10 mouse cellular contexts compared by ENCODE assay signal in genomic region chr2:154655878-154656414, GRCm38 (mm10). TPM values are rescaled to one million over a fixed set of nuclear protein-coding genes. Genes with fewer than 3 reads are reported as not detected.
DNase-seq lines count a peak whose midpoint lies in the region; ATAC-seq and TF ChIP-seq lines count a peak whose summit lies in the region.
"Had no signal": no experiment of that assay in that cellular context is flagged by ENCODE, and none has a peak within 500 bp of the region (broad histone marks: within the 10 kb centered on the region; RNA-seq: fewer than 3 reads in every experiment).

No protein-coding gene starts in this region.

- no peaks in the 10 kb centered on the region for H3K27me3 ChIP-seq in forebrain, embryonic 10.5 days (ENCODE audit: poor library complexity, severe bottlenecking)
- H3K27me3 ChIP-seq in forebrain, postnatal 0 days (ENCODE audit: insufficient read depth, low read length), result no peaks in the 10 kb centered on the region
- H3K27me3 ChIP-seq in liver, embryonic 11.5 days (replicated peaks; ENCODE audit: control insufficient read depth, insufficient read depth, low read length), result no peaks in the 10 kb centered on the region
- no peaks in the 10 kb centered on the region for H3K27me3 ChIP-seq in limb, embryonic 11.5 days (ENCODE audit: control insufficient read depth, insufficient read depth, low read length)
- no peaks in the 10 kb centered on the region for H3K27me3 ChIP-seq in neural tube, embryonic 14.5 days (ENCODE audit: control insufficient read depth, insufficient read depth, low read length)

- no peak overlapping the region for H3K9ac ChIP-seq in forebrain, postnatal 0 days
- H3K9ac ChIP-seq in liver, embryonic 11.5 days (ENCODE audit: low read depth, low read length), result peak overlapping the region; percentile 53; the same call in 1 of the 2 replicates
- no peak overlapping the region for H3K9ac ChIP-seq in limb, embryonic 11.5 days (ENCODE audit: low read length)
- H3K9ac ChIP-seq in neural tube, embryonic 14.5 days (replicated peaks; ENCODE audit: low read depth, low read length), result peak overlapping the region; percentile 89; the same call in 1 of the 2 replicates

- no peak for ATAC-seq in forebrain, postnatal 0 days
- no peak for ATAC-seq in liver, embryonic 11.5 days (replicated peaks; ENCODE audit: low FRiP score)
- no peak for ATAC-seq in limb, embryonic 11.5 days (ENCODE audit: insufficient number of reproducible peaks, low FRiP score, low TSS enrichment, low read depth)
- no peak for ATAC-seq in neural tube, embryonic 14.5 days (ENCODE audit: low read depth)
- ATAC-seq in erythroid progenitor cell, adult 5-6 weeks (replicated peaks; ENCODE audit: low FRiP score, poor library complexity, severe bottlenecking), result no peak

- TF ChIP-seq CTCF in forebrain, postnatal 0 days (IDR thresholded peaks at IDR 0.05; ENCODE audit: low read depth), result no peak

- no peak overlapping the region for H3K4me2 ChIP-seq in forebrain, postnatal 0 days (ENCODE audit: low read depth)
- peak overlapping the region; percentile 62 for H3K4me2 ChIP-seq in liver, embryonic 11.5 days
- peak overlapping the region; percentile 0; the same call in 1 of the 2 replicates for H3K4me2 ChIP-seq in limb, embryonic 11.5 days (ENCODE audit: low read depth, severe bottlenecking)
- H3K4me2 ChIP-seq in neural tube, embryonic 14.5 days (ENCODE audit: low read depth, low read length), result peak overlapping the region; percentile 48; the same call in 1 of the 2 replicates

- H3K27ac ChIP-seq in forebrain, embryonic 10.5 days, result peak overlapping the region; percentile 92
- H3K27ac ChIP-seq in forebrain, postnatal 0 days (ENCODE audit: low read depth, low read length), result no peak overlapping the region
- H3K27ac ChIP-seq in liver, embryonic 11.5 days (ENCODE audit: low read depth, low read length), result peak overlapping the region; percentile 37; the same call in 1 of the 2 replicates
- H3K27ac ChIP-seq in limb, embryonic 11.5 days (replicated peaks; ENCODE audit: low read depth, low read length), result no peak overlapping the region
- H3K27ac ChIP-seq in neural tube, embryonic 14.5 days (ENCODE audit: low read depth, low read length), result no peak overlapping the region

- H3K9me3 ChIP-seq in forebrain, embryonic 10.5 days, result no peaks in the 10 kb centered on the region
- H3K9me3 ChIP-seq in forebrain, postnatal 0 days (ENCODE audit: low read length), result no peaks in the 10 kb centered on the region
- no peaks in the 10 kb centered on the region for H3K9me3 ChIP-seq in liver, embryonic 11.5 days (ENCODE audit: control insufficient read depth, low read length)
- no peaks in the 10 kb centered on the region for H3K9me3 ChIP-seq in limb, embryonic 11.5 days (ENCODE audit: control insufficient read depth, low read length)
- H3K9me3 ChIP-seq in neural tube, embryonic 14.5 days (ENCODE audit: control insufficient read depth, low read length), result no peaks in the 10 kb centered on the region

- peak overlapping the region; percentile 76 for H3K4me3 ChIP-seq in forebrain, embryonic 10.5 days
- no peak overlapping the region; the same call in 1 of the 2 replicates for H3K4me3 ChIP-seq in forebrain, postnatal 0 days (ENCODE audit: low read depth, low read length)
- peak overlapping the region; percentile 82; the same call in 1 of the 2 replicates for H3K4me3 ChIP-seq in liver, embryonic 11.5 days (ENCODE audit: low read depth, low read length)
- no peak overlapping the region for H3K4me3 ChIP-seq in limb, embryonic 11.5 days (ENCODE audit: low read depth, low read length)
- H3K4me3 ChIP-seq in neural tube, embryonic 14.5 days (ENCODE audit: low read depth, low read length), result peak overlapping the region; percentile 85; the same call in 1 of the 2 replicates

- H3K36me3 ChIP-seq in forebrain, embryonic 10.5 days (replicated peaks), result peaks cover 17% of the 10 kb centered on the region
- 0 out of 2 replicates have a peak, but pooled peaks cover 1% of the 10 kb centered on the region for H3K36me3 ChIP-seq in forebrain, postnatal 0 days (ENCODE audit: insufficient read depth)
- peaks cover 6% of the 10 kb centered on the region; the same call in 1 of the 2 replicates for H3K36me3 ChIP-seq in liver, embryonic 11.5 days (ENCODE audit: control insufficient read depth, insufficient read depth, low read length)
- H3K36me3 ChIP-seq in limb, embryonic 11.5 days (ENCODE audit: control insufficient read depth, insufficient read depth, low read length), result no peaks in the 10 kb centered on the region
- 0 out of 2 replicates have a peak, but pooled peaks cover 2% of the 10 kb centered on the region for H3K36me3 ChIP-seq in neural tube, embryonic 14.5 days (ENCODE audit: control insufficient read depth, insufficient read depth, low read length)

- 85% methylated on average over 2 of the region's 2 CpGs for WGBS in forebrain, embryonic 10.5 days
- WGBS in forebrain, postnatal 0 days, result 83% methylated on average over 2 of the region's 2 CpGs
- 74% methylated on average over 2 of the region's 2 CpGs for WGBS in liver, embryonic 11.5 days
- 64% methylated on average over 2 of the region's 2 CpGs for WGBS in limb, embryonic 11.5 days
- WGBS in neural tube, embryonic 14.5 days, result 85% methylated on average over 2 of the region's 2 CpGs

- H3K4me1 ChIP-seq in forebrain, embryonic 10.5 days, result peaks cover 27% of the 10 kb centered on the region
- H3K4me1 ChIP-seq in forebrain, postnatal 0 days (ENCODE audit: insufficient read depth), result peaks cover 19% of the 10 kb centered on the region
- H3K4me1 ChIP-seq in liver, embryonic 11.5 days (replicated peaks; ENCODE audit: control insufficient read depth, insufficient read depth, low read length), result peaks cover 28% of the 10 kb centered on the region
- H3K4me1 ChIP-seq in limb, embryonic 11.5 days (ENCODE audit: control insufficient read depth, insufficient read depth, low read length), result peaks cover 3% of the 10 kb centered on the region; the same call in 1 of the 2 replicates
- H3K4me1 ChIP-seq in neural tube, embryonic 14.5 days (ENCODE audit: control insufficient read depth, insufficient read depth, low read length), result peaks cover 9% of the 10 kb centered on the region

- DNase-seq in forebrain, embryonic 10.5 days (ENCODE audit: extremely low spot score, low spot score), result no peak
- no peak for DNase-seq in forebrain, postnatal 0 days
- no peak for DNase-seq in liver, embryonic 11.5 days (ENCODE audit: low spot score)
- no peak for DNase-seq in liver
- no peak for DNase-seq in limb, embryonic 11.5 days (ENCODE audit: low spot score)
- no peak for DNase-seq in adrenal gland, postnatal 10 days

RNA-seq across cellular contexts. Expression of gene Chmp4b, which starts 4.4 kb away (rescaled TPM):
- 12.9 and 13.4 TPM in 2 replicates for polyA plus RNA-seq in forebrain, embryonic 10.5 days (2016; fragmentation: Nextera tagmentation; extraction: Ambion mirVana)
- total RNA-seq in forebrain, postnatal 0 days (2014; rRNA removed), result 176 and 191 TPM in 2 replicates
- polyA plus RNA-seq in forebrain, postnatal 0 days (2015; fragmentation: Nextera tagmentation; extraction: Ambion mirVana), result 28.9 and 29.4 TPM in 2 replicates
- 9.3 and 10.9 TPM in 2 replicates for polyA plus RNA-seq in liver, embryonic 11.5 days (2014; fragmentation: Nextera tagmentation; extraction: Ambion mirVana)
- polyA plus RNA-seq in limb, embryonic 11.5 days (2014; fragmentation: Nextera tagmentation; extraction: Ambion mirVana), result 12.8 and 13.7 TPM in 2 replicates
- 15.5 and 16.6 TPM in 2 replicates for polyA plus RNA-seq in neural tube, embryonic 14.5 days (2014; fragmentation: Nextera tagmentation; extraction: Ambion mirVana)
- total RNA-seq in erythroid progenitor cell, adult 5-6 weeks (2015; ENCODE audit: low replicate concordance), result 58.0 and 78.4 TPM in 2 replicates
- 45.3 and 70.0 TPM in 2 replicates for total RNA-seq in erythroid progenitor cell, adult 5-6 weeks (2017; ENCODE audit: low replicate concordance)
- total RNA-seq in adrenal gland, postnatal 10 days (2021), result 100 to 1,000 TPM; 174 to 180 TPM

RNA-seq across cellular contexts. Expression of gene 4930519P11Rik, which starts 42.7 kb away (rescaled TPM):
- 0.34 and 0.53 TPM in 2 replicates for polyA plus RNA-seq in forebrain, embryonic 10.5 days (2016; fragmentation: Nextera tagmentation; extraction: Ambion mirVana)
- 1.1 TPM in 1 of 2 replicates, not detected in the other for total RNA-seq in forebrain, postnatal 0 days (2014; rRNA removed)
- polyA plus RNA-seq in forebrain, postnatal 0 days (2015; fragmentation: Nextera tagmentation; extraction: Ambion mirVana), result 0.64 TPM in 1 of 2 replicates, not detected in the other
- polyA plus RNA-seq in liver, embryonic 11.5 days (2014; fragmentation: Nextera tagmentation; extraction: Ambion mirVana), result not detected in 2 replicates
- polyA plus RNA-seq in limb, embryonic 11.5 days (2014; fragmentation: Nextera tagmentation; extraction: Ambion mirVana), result 0.43 and 0.67 TPM in 2 replicates
- 0.92 TPM in 1 of 2 replicates, not detected in the other for polyA plus RNA-seq in neural tube, embryonic 14.5 days (2014; fragmentation: Nextera tagmentation; extraction: Ambion mirVana)
- 11.5 TPM in 1 of 2 replicates, not detected in the other for total RNA-seq in erythroid progenitor cell, adult 5-6 weeks (2015; ENCODE audit: low replicate concordance)
- total RNA-seq in erythroid progenitor cell, adult 5-6 weeks (2017; ENCODE audit: low replicate concordance), result not detected in 2 replicates
- not detected for total RNA-seq in adrenal gland, postnatal 10 days (2021)
- total RNA-seq: gastrocnemius, postnatal 36 days; left cerebral cortex, postnatal 36 days had no signal

RNA-seq across cellular contexts. Expression of gene Zfp341, which starts 42.8 kb away (rescaled TPM):
- 0.93 and 1.2 TPM in 2 replicates for polyA plus RNA-seq in forebrain, embryonic 10.5 days (2016; fragmentation: Nextera tagmentation; extraction: Ambion mirVana)
- total RNA-seq in forebrain, postnatal 0 days (2014; rRNA removed), result 8.8 and 10.2 TPM in 2 replicates
- 1.3 and 1.4 TPM in 2 replicates for polyA plus RNA-seq in forebrain, postnatal 0 days (2015; fragmentation: Nextera tagmentation; extraction: Ambion mirVana)
- polyA plus RNA-seq in liver, embryonic 11.5 days (2014; fragmentation: Nextera tagmentation; extraction: Ambion mirVana), result 1.3 and 1.5 TPM in 2 replicates
- polyA plus RNA-seq in limb, embryonic 11.5 days (2014; fragmentation: Nextera tagmentation; extraction: Ambion mirVana), result 0.91 and 1.2 TPM in 2 replicates
- 2.0 and 2.1 TPM in 2 replicates for polyA plus RNA-seq in neural tube, embryonic 14.5 days (2014; fragmentation: Nextera tagmentation; extraction: Ambion mirVana)
- total RNA-seq in erythroid progenitor cell, adult 5-6 weeks (2015; ENCODE audit: low replicate concordance), result 3.2 and 3.8 TPM in 2 replicates
- total RNA-seq in erythroid progenitor cell, adult 5-6 weeks (2017; ENCODE audit: low replicate concordance), result 1.3 and 2.7 TPM in 2 replicates
- 1 to 10 TPM; 2.5 to 2.7 TPM for total RNA-seq in adrenal gland, postnatal 10 days (2021)

RNA-seq across cellular contexts. Expression of gene Pxmp4, which starts 52.4 kb away (rescaled TPM):
- polyA plus RNA-seq in forebrain, embryonic 10.5 days (2016; fragmentation: Nextera tagmentation; extraction: Ambion mirVana), result 9.3 and 12.4 TPM in 2 replicates
- 13.2 and 15.0 TPM in 2 replicates for total RNA-seq in forebrain, postnatal 0 days (2014; rRNA removed)
- polyA plus RNA-seq in forebrain, postnatal 0 days (2015; fragmentation: Nextera tagmentation; extraction: Ambion mirVana), result 16.6 and 17.9 TPM in 2 replicates
- polyA plus RNA-seq in liver, embryonic 11.5 days (2014; fragmentation: Nextera tagmentation; extraction: Ambion mirVana), result 25.2 and 25.6 TPM in 2 replicates
- 13.5 and 15.9 TPM in 2 replicates for polyA plus RNA-seq in limb, embryonic 11.5 days (2014; fragmentation: Nextera tagmentation; extraction: Ambion mirVana)
- 16.0 and 17.5 TPM in 2 replicates for polyA plus RNA-seq in neural tube, embryonic 14.5 days (2014; fragmentation: Nextera tagmentation; extraction: Ambion mirVana)
- total RNA-seq in erythroid progenitor cell, adult 5-6 weeks (2015; ENCODE audit: low replicate concordance), result 15.5 and 22.7 TPM in 2 replicates
- total RNA-seq in erythroid progenitor cell, adult 5-6 weeks (2017; ENCODE audit: low replicate concordance), result 14.4 and 17.0 TPM in 2 replicates
- 10 to 100 TPM; 45.5 to 53.0 TPM for total RNA-seq in adrenal gland, postnatal 10 days (2021)

Comparison
In these comparisons a context has a peak if more than half of its experiments do, and no peak if none do; other contexts are left out.
1. H3K27ac ChIP-seq: peak in forebrain, embryonic 10.5 days (single experiment) and liver, embryonic 11.5 days (single experiment); none in forebrain, postnatal 0 days (single experiment), limb, embryonic 11.5 days (single experiment) and neural tube, embryonic 14.5 days (single experiment).
2. H3K4me3 ChIP-seq: peak in forebrain, embryonic 10.5 days (single experiment), liver, embryonic 11.5 days (single experiment) and neural tube, embryonic 14.5 days (single experiment); none in forebrain, postnatal 0 days (single experiment) and limb, embryonic 11.5 days (single experiment).
3. H3K9ac ChIP-seq: peak in liver, embryonic 11.5 days (single experiment) and neural tube, embryonic 14.5 days (single experiment); none in forebrain, postnatal 0 days (single experiment) and limb, embryonic 11.5 days (single experiment).